Mouse (Mus musculus): ENCODE results near the gene Fam208b.

Fam208b gene

GRCm38 (mm10) chr13:3610795-3611438 lies at the start of gene Fam208b:
Gene Fam208b (minus strand): TSS chr13:3611108.
- DNase-seq (ENCODE audit: low spot score) = peak; percentile 88

- no peak for DNase-seq (ENCODE audit: low spot score)
Observed at GRCm38 (mm10) chr13:3659163-3660160, 48.6 kb upstream of the Fam208b start.

GRCm38 (mm10) chr13:3654432-3654831 lies 43.5 kb upstream of the Fam208b start:
- DNase-seq (ENCODE audit: low spot score) = no peak

GRCm38 (mm10) chr13:3650569-3650968 lies 39.7 kb upstream of the Fam208b start:
- no peak for DNase-seq (ENCODE audit: low spot score)

- DNase-seq (ENCODE audit: low spot score) = no peak
Observed at GRCm38 (mm10) chr13:3646566-3646965, 35.7 kb upstream of the Fam208b start.

GRCm38 (mm10) chr13:3645919-3646318 lies 35.0 kb upstream of the Fam208b start:
- DNase-seq (ENCODE audit: low spot score) = no peak

- DNase-seq (ENCODE audit: low spot score) = no peak
Observed at GRCm38 (mm10) chr13:3644871-3645270, 34.0 kb upstream of the Fam208b start.

GRCm38 (mm10) chr13:3642538-3642937 lies 31.6 kb upstream of the Fam208b start:
- DNase-seq (ENCODE audit: low spot score) = no peak

GRCm38 (mm10) chr13:3642049-3642448 lies 31.1 kb upstream of the Fam208b start:
- DNase-seq (ENCODE audit: low spot score) = no peak

GRCm38 (mm10) chr13:3636797-3637196 lies 25.9 kb upstream of the Fam208b start:
- DNase-seq (ENCODE audit: low spot score) = no peak

GRCm38 (mm10) chr13:3635076-3635475 lies 24.2 kb upstream of the Fam208b start:
- no peak for DNase-seq (ENCODE audit: low spot score)

GRCm38 (mm10) chr13:3633895-3634811 lies 23.2 kb upstream of the Fam208b start, which contains the start of gene Asb13:
Gene Asb13 (plus strand): TSS chr13:3634032.
- DNase-seq (ENCODE audit: low spot score) = peak; percentile 34

- no peak for DNase-seq (ENCODE audit: low spot score)
Observed at GRCm38 (mm10) chr13:3633131-3633530, 22.2 kb upstream of the Fam208b start.

GRCm38 (mm10) chr13:3632551-3632950 lies 21.6 kb upstream of the Fam208b start:
- no peak for DNase-seq (ENCODE audit: low spot score)

- no peak for DNase-seq (ENCODE audit: low spot score)
Observed at GRCm38 (mm10) chr13:3628102-3628501, 17.2 kb upstream of the Fam208b start.

- DNase-seq (ENCODE audit: low spot score) = no peak
Observed at GRCm38 (mm10) chr13:3627139-3627538, 16.2 kb upstream of the Fam208b start.

GRCm38 (mm10) chr13:3610118-3610794 lies 652 bp downstream of the Fam208b start:
- no peak for DNase-seq (ENCODE audit: low spot score)

- no peak for DNase-seq (ENCODE audit: low spot score)
Observed at GRCm38 (mm10) chr13:3609780-3610117, 1.2 kb downstream of the Fam208b start.

- DNase-seq (ENCODE audit: low spot score) = no peak
Observed at GRCm38 (mm10) chr13:3596232-3596631, 14.7 kb downstream of the Fam208b start.

- DNase-seq (ENCODE audit: low spot score) = no peak
Observed at GRCm38 (mm10) chr13:3594311-3594710, 16.6 kb downstream of the Fam208b start.

- DNase-seq (ENCODE audit: low spot score) = no peak
Observed at GRCm38 (mm10) chr13:3590789-3591188, 20.1 kb downstream of the Fam208b start.
